Mouse (Mus musculus) ES-E14 (cell line): ENCODE data around the gene Gm48552.

Source experiments
- CHD2 ChIP-seq: IDR thresholded peaks from 2 replicates; pipeline ENCODE4 v1.6.1; 2014; ENCODE audit warnings: mild to moderate bottlenecking, low read depth, low read length, inconsistent platforms
- ZNF384 ChIP-seq: IDR thresholded peaks from 2 replicates; pipeline ENCODE4 v1.6.1; 2012; ENCODE audit warnings: low read depth, low read length, inconsistent platforms

DNA sequence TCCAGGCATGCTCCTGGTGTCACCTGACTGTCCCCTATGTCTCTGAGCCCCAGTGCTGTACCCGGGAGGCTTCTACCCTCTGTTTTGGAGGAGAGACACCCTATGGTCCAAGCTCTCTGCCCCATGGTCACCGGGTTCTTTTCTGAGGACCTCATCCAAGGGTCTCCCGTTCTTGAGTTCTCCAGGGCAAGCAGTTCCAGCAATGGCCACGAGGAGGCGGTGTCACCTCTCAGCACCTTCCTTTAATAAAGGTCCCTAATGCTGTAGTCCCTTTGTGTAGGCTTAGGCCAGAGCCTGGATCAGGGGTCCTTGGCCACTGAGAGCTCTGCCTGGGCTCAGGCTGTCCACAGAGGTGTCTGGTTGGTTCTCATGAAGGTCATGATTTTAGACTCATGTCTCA, 6.3 kb downstream of the Gm48552 start:
- TF ChIP-seq CHD2 (no peak), ZNF384 (no peak)
